Comparison of ENCODE assay signal across 24 mouse cellular contexts in the genomic region with DNA sequence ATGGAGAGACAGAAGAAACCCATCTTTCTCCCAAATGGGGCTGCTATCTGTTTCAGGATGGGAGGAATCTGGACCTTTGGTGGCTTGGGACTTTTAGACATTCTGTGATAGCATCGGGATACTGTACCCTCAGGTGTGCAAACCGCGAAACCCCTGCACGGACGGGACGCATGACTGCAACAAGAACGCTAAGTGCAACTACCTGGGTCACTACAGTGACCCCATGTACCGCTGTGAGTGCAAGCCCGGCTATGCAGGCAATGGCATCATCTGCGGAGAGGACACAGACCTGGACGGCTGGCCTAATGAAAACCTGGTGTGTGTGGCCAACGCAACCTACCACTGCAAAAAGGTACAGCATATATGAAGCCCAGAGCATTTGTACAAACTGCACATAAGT.
"Had no signal": no experiment of that assay in that cellular context is flagged by ENCODE, and none has a peak within 500 bp of the region (broad histone marks: within the 10 kb centered on the region; RNA-seq: fewer than 3 reads in every experiment).

No protein-coding gene starts in this region.

- H3K4me3 ChIP-seq: gastrocnemius, adult 2 months; heart, embryonic 13.5 days; heart, embryonic 15.5 days; hindbrain, embryonic 13.5 days; hindbrain, embryonic 15.5 days; kidney, embryonic 15.5 days; limb, embryonic 13.5 days; limb, embryonic 15.5 days; liver, embryonic 12.5 days had no signal

- DNase-seq: gastrocnemius, adult 2 months; gastrocnemius, postnatal 10 days; gastrocnemius, postnatal 25 days; heart, adult 18-20 months; heart, postnatal 14 days; heart, postnatal 36 days; kidney, adult 11 months; kidney, adult 2 months; kidney, adult 9 months; kidney, postnatal 14 days; kidney, postnatal 36 days; layer of hippocampus, adult 9-11 months; layer of hippocampus, postnatal 36 days; left cerebral cortex, postnatal 4 days had no signal

- H3K4me1 ChIP-seq: heart, embryonic 15.5 days; liver, embryonic 12.5 days had no signal

- H3K27ac ChIP-seq: gastrocnemius, adult 2 months; heart, embryonic 13.5 days; heart, embryonic 15.5 days; hindbrain, embryonic 13.5 days; hindbrain, embryonic 15.5 days; hindbrain, postnatal 0 days; kidney, embryonic 15.5 days; kidney, postnatal 0 days; limb, embryonic 13.5 days; limb, embryonic 15.5 days; liver, embryonic 12.5 days had no signal
